Mouse (Mus musculus) spleen, adult 2 months (tissue): ENCODE measurements around the gene Selenom.

Experiments
- CTCF ChIP-seq: fragments of 200-500 bp; IDR thresholded peaks from 2 replicates; pipeline ENCODE4 v1.5.1; 2011; ENCODE audit warnings: mild to moderate bottlenecking, inconsistent platforms; ENCODE audit not compliant: insufficient read depth, insufficient read length, insufficient replicate concordance; ENCODE audit errors: extremely low read depth
- POLR2A ChIP-seq: fragments of 200-500 bp; IDR thresholded peaks from 2 replicates; pipeline ENCODE4 v1.6.1; 2011; ENCODE audit warnings: low read depth, low read length, inconsistent platforms

DNA sequence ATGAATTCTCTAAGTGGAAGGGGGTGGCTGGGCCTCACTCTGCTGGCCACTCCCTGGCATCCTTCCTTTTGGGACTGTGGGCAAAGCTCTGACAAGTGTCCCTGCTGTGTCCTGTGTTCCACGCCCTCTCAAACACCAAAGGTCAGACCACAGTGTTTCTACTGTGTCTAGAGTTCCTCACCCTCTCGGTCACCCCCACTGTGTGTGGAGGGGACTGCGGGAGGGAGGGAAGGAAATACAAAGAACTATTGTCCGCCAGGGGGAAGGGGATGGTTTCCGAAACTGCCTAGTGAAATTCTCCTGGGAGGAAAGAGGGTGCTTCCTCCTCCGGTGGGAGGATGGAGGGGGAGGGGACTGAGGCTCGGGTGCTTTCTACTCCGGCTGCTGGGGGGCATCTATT is 20.5 kb downstream of the Selenom start:
- TF ChIP-seq CTCF (0 out of 2 replicates have a peak, but pooled peaks have one; percentile 6), POLR2A (no peak)
